Mouse (Mus musculus): ENCODE results near the gene Hoxc8. TPM values are rescaled to one million over a fixed set of nuclear protein-coding genes. Genes with fewer than 3 reads are reported as not detected.

Hoxc8 gene
- polyA plus RNA-seq, 1 experiment from 2014 or later = 2.5 TPM

DNA sequence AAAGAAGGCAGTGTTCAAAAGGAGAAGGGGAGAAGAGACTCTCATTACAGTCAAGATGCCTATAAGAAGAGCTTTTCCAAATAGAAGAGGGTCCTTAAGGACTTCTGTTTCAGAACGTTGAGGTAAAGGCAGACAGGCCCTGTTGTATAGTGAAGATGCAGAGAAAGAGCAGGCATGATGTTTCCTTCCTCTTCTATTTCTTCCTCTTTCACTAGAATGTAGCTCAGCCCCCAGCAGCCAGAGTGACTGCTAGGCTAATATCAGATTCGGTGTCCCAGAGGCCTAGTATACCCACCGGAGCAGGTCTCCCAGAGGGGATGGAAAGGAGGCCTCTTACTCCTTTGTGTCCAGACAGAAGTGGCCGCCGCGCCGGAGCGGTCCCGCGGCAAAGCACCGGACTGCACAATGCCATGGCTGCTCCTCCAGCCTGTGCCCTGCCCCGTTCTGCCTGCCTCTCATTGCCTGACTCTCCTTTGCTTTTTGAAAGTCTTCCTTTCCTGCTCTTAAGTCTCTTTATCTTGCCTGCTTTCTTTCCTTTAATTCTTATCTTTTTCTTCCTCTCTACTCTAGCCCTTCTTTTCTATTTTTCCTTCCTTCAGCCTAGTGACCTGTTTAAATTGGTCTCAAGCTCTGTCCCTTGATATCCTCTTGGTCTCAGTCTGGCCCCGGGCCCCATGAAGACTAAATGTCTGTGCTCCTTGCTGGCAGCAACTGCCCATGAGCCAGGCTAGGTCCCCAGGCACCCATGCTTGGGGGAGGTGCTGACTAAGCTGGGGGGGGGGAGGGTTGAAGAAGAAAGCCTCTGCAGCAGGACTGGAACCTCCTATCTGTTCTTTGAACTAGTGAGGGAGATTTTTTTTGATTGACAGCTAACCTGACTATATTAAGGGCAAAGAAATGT lies 11.5 kb upstream of the Hoxc8 start:
- Histone ChIP-seq H3K9ac (ENCODE audit: low read length) (no peak overlapping the region), H3K4me1 (ENCODE audit: control insufficient read depth, insufficient read depth, low read length) (0 out of 2 replicates have a peak, but pooled peaks cover 3% of the 10 kb centered on the region), H3K27ac (ENCODE audit: low read length) (no peak overlapping the region), H3K9me3 (replicated peaks; ENCODE audit: control insufficient read depth, low read length) (no peaks in the 10 kb centered on the region), H3K27me3 (ENCODE audit: control insufficient read depth, insufficient read depth, low read length) (peaks cover 88% of the 10 kb centered on the region), H3K4me2 (ENCODE audit: low read depth, low read length) (no peak overlapping the region), H3K36me3 (ENCODE audit: control insufficient read depth, insufficient read depth, low read length) (no peaks in the 10 kb centered on the region), H3K4me3 (replicated peaks; ENCODE audit: low read length) (no peak overlapping the region)
- ATAC-seq (ENCODE audit: insufficient read depth, low FRiP score) = no peak
- 8% methylated on average over 13 of the region's 13 CpGs for WGBS

DNA sequence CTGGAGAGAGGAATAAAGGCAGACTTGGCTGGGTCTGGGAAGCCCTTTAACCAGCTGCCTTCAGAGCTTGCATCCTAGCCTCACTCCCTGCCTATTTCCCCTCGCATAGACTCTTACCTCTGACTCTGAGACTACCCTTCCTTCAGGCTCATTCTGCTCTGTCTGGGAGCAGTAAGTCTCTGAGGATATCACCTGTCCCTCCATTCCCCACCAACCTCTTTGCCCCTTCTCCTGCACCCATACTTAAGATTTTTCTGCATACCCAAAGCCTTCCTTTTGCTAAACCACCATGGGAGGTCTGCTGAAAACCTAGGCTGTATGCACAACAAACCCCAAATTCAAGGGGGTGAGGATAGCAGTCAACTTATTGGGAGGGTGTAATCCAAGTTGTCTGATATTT lies 10.5 kb upstream of the Hoxc8 start:
- 4% methylated on average over 1 of the region's 1 CpGs for WGBS
- Histone ChIP-seq H3K9me3 (replicated peaks; ENCODE audit: control insufficient read depth, low read length) (no peaks in the 10 kb centered on the region), H3K4me3 (replicated peaks; ENCODE audit: low read length) (no peak overlapping the region), H3K27ac (ENCODE audit: low read length) (no peak overlapping the region), H3K4me2 (ENCODE audit: low read depth, low read length) (no peak overlapping the region), H3K4me1 (ENCODE audit: control insufficient read depth, insufficient read depth, low read length) (0 out of 2 replicates have a peak, but pooled peaks cover 3% of the 10 kb centered on the region), H3K9ac (ENCODE audit: low read length) (no peak overlapping the region), H3K36me3 (ENCODE audit: control insufficient read depth, insufficient read depth, low read length) (no peaks in the 10 kb centered on the region), H3K27me3 (ENCODE audit: control insufficient read depth, insufficient read depth, low read length) (peaks cover 88% of the 10 kb centered on the region)
- no peak for ATAC-seq (ENCODE audit: insufficient read depth, low FRiP score)

DNA sequence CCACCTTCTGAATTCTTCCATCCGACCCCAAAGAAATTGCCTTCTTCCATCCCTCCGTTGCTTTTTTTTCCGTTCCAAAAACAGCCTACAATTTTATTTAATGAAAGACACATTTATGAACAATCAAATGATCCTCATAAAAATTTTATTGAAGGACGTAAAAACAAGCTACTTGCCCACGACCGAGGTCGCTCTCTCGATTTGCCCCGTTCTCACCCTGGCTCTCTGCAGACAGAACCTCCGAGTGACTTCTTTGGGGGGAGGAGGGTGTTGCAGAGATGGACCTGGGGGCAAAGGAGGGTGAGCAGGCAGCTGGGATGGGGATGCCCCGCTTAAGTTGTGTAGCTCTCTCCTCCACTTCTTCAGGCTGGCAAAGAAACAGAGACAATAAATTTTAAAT lies 10.1 kb upstream of the Hoxc8 start:
- 4% methylated on average over 11 of the region's 11 CpGs for WGBS
- H3K4me3 ChIP-seq (replicated peaks; ENCODE audit: low read length) = no peak overlapping the region
- peaks cover 89% of the 10 kb centered on the region for H3K27me3 ChIP-seq (ENCODE audit: control insufficient read depth, insufficient read depth, low read length)
- H3K27ac ChIP-seq (ENCODE audit: low read length) = no peak overlapping the region
- no peak overlapping the region for H3K9ac ChIP-seq (ENCODE audit: low read length)
- H3K4me2 ChIP-seq (ENCODE audit: low read depth, low read length) = no peak overlapping the region
- H3K4me1 ChIP-seq (ENCODE audit: control insufficient read depth, insufficient read depth, low read length) = 0 out of 2 replicates have a peak, but pooled peaks cover 3% of the 10 kb centered on the region
- H3K9me3 ChIP-seq (replicated peaks; ENCODE audit: control insufficient read depth, low read length) = no peaks in the 10 kb centered on the region
- ATAC-seq (ENCODE audit: insufficient read depth, low FRiP score) = no peak
- no peaks in the 10 kb centered on the region for H3K36me3 ChIP-seq (ENCODE audit: control insufficient read depth, insufficient read depth, low read length)

DNA sequence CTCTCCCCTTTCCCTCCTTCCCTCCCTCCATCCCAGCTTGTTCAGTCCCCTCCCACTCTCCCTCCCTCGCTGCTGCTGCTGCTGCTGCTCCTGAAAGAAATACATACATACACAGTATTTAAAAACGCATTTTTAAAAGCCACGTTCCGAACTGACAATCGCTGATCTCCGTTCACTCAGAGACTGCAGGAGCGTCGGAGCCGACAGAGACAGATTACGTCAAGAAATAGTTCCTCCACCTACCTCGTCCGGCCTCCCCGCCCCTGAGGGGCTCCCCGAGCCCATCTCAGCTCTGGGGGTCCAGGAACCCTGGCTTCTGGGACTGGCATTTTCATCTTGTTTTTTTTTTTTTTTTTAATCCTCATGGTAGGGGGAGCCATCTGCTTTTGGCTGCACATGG lies 9.5 kb upstream of the Hoxc8 start:
- H3K9me3 ChIP-seq (replicated peaks; ENCODE audit: control insufficient read depth, low read length) = no peaks in the 10 kb centered on the region
- no peak for ATAC-seq (ENCODE audit: insufficient read depth, low FRiP score)
- no peaks in the 10 kb centered on the region for H3K36me3 ChIP-seq (ENCODE audit: control insufficient read depth, insufficient read depth, low read length)
- WGBS = under 1% methylated on average over 14 of the region's 14 CpGs
- H3K4me2 ChIP-seq (ENCODE audit: low read depth, low read length) = peak overlapping the region; percentile 47
- no peak overlapping the region for H3K9ac ChIP-seq (ENCODE audit: low read length)
- peaks cover 89% of the 10 kb centered on the region for H3K27me3 ChIP-seq (ENCODE audit: control insufficient read depth, insufficient read depth, low read length)
- H3K27ac ChIP-seq (ENCODE audit: low read length) = no peak overlapping the region
- peak overlapping the region; percentile 33; the same call in 1 of the 2 replicates for H3K4me3 ChIP-seq (replicated peaks; ENCODE audit: low read length)
- 0 out of 2 replicates have a peak, but pooled peaks cover 3% of the 10 kb centered on the region for H3K4me1 ChIP-seq (ENCODE audit: control insufficient read depth, insufficient read depth, low read length)

DNA sequence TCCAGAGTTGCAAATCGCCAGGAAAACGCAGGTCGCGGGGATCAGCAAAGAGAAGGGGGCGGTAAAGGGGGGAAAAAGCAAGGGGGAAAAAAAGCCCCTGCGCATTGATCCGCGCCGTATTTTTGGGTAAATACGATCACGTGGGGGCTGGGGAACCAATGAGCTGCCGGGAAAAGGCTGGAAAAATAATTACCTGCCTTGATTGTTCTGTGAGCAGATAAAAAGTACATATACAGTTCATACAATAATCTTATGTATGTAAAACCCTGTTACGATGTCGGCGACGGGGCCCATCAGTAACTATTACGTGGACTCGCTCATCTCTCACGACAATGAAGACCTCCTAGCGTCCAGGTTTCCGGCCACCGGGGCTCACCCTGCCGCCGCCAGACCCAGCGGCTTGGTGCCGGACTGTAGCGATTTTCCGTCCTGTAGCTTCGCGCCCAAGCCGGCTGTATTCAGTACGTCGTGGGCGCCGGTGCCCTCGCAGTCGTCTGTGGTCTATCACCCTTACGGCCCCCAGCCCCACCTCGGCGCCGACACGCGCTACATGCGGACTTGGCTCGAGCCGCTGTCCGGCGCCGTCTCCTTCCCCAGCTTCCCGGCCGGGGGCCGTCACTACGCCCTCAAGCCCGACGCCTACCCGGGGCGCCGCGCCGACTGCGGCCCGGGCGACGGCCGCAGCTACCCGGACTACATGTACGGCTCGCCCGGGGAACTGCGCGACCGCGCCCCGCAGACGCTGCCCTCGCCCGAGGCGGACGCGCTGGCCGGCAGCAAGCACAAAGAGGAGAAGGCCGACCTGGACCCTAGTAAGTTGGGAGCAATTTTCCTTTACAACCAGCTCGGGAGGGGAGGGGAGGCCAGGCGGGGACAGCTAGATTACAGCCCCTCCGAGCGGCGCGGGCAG lies 8.8 kb upstream of the Hoxc8 start:
- Histone ChIP-seq H3K9me3 (replicated peaks; ENCODE audit: control insufficient read depth, low read length) (no peaks in the 10 kb centered on the region), H3K9ac (ENCODE audit: low read length) (peak overlapping the region; percentile 25; the same call in 1 of the 2 replicates), H3K4me2 (ENCODE audit: low read depth, low read length) (peak overlapping the region; percentile 47), H3K27me3 (ENCODE audit: control insufficient read depth, insufficient read depth, low read length) (peaks cover 90% of the 10 kb centered on the region), H3K27ac (ENCODE audit: low read length) (no peak overlapping the region), H3K36me3 (ENCODE audit: control insufficient read depth, insufficient read depth, low read length) (no peaks in the 10 kb centered on the region), H3K4me1 (ENCODE audit: control insufficient read depth, insufficient read depth, low read length) (0 out of 2 replicates have a peak, but pooled peaks cover 3% of the 10 kb centered on the region), H3K4me3 (replicated peaks; ENCODE audit: low read length) (peak overlapping the region; percentile 33)
- peak; percentile 44; the same call in 1 of the 2 replicates for ATAC-seq (ENCODE audit: insufficient read depth, low FRiP score)
- under 1% methylated on average over 88 of the region's 88 CpGs for WGBS

DNA sequence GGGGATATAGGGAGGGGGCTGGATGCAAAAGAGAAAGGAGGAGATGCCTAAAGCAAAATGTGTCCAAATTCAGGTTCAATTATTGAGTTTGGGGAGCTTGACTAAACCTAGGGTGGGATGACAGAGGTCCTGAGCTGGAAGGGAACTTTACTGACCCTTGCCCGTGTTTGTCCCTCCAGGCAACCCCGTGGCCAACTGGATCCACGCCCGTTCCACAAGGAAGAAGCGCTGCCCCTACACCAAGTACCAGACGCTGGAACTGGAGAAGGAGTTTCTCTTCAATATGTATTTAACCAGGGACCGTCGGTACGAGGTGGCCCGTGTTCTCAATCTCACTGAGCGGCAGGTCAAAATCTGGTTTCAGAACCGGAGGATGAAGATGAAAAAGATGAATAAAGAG lies 6.7 kb upstream of the Hoxc8 start:
- no peak overlapping the region for H3K4me3 ChIP-seq (replicated peaks; ENCODE audit: low read length)
- no peak overlapping the region for H3K9ac ChIP-seq (ENCODE audit: low read length)
- no peaks in the 10 kb centered on the region for H3K36me3 ChIP-seq (ENCODE audit: control insufficient read depth, insufficient read depth, low read length)
- H3K4me2 ChIP-seq (ENCODE audit: low read depth, low read length) = no peak overlapping the region
- no peaks in the 10 kb centered on the region for H3K9me3 ChIP-seq (replicated peaks; ENCODE audit: control insufficient read depth, low read length)
- H3K27ac ChIP-seq (ENCODE audit: low read length) = no peak overlapping the region
- WGBS = 6% methylated on average over 12 of the region's 12 CpGs
- peaks cover 92% of the 10 kb centered on the region for H3K27me3 ChIP-seq (ENCODE audit: control insufficient read depth, insufficient read depth, low read length)
- no peak for ATAC-seq (ENCODE audit: insufficient read depth, low FRiP score)
- no peaks in the 10 kb centered on the region for H3K4me1 ChIP-seq (ENCODE audit: control insufficient read depth, insufficient read depth, low read length)

DNA sequence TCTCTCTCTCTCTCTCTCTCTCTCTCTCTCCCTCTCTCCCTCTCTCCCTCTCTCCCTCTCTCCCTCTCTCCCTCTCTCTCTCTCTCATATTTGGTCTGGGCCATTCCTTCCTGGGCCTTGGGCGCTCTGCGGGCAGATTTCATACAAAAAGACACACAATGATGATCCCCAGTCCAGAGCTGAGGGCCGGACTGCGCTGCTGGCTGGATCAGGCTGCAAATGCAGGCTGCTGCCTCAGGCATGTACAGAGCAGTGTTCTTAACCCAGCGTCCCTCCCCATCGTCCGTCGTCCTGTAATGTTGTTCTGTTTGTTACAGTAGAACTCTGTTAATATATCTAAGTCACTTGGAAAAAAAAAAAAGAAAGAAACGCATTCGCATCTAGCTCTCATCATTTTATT lies 5.9 kb upstream of the Hoxc8 start:
- no peak overlapping the region for H3K27ac ChIP-seq (ENCODE audit: low read length)
- no peak for ATAC-seq (ENCODE audit: insufficient read depth, low FRiP score)
- peaks cover 92% of the 10 kb centered on the region for H3K27me3 ChIP-seq (ENCODE audit: control insufficient read depth, insufficient read depth, low read length)
- H3K4me1 ChIP-seq (ENCODE audit: control insufficient read depth, insufficient read depth, low read length) = no peaks in the 10 kb centered on the region
- H3K9me3 ChIP-seq (replicated peaks; ENCODE audit: control insufficient read depth, low read length) = no peaks in the 10 kb centered on the region
- no peak overlapping the region for H3K9ac ChIP-seq (ENCODE audit: low read length)
- no peak overlapping the region for H3K4me3 ChIP-seq (replicated peaks; ENCODE audit: low read length)
- WGBS = 3% methylated on average over 10 of the region's 10 CpGs
- no peak overlapping the region for H3K4me2 ChIP-seq (ENCODE audit: low read depth, low read length)
- H3K36me3 ChIP-seq (ENCODE audit: control insufficient read depth, insufficient read depth, low read length) = no peaks in the 10 kb centered on the region

DNA sequence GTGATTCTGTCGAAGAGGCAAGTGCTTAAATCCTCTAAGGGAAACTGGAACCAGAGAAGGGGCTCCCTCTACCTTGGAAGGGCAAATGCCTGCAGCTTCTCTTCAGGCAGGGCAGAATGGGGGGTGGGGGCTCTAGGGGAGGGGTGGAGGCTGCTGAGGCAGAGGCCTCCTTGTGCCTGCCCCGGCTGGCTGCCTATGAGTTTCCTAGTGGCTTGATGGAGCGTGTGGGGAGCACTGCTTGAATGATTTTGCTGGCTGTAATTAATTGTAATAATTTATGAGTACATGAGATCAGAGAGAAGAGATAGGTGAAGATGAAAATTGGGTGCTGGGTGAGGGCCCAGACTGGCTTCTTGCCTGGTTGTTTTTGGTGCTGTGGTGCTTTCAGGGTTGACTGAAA lies 5.5 kb upstream of the Hoxc8 start:
- 15% methylated on average over 3 of the region's 3 CpGs for WGBS
- H3K4me2 ChIP-seq (ENCODE audit: low read depth, low read length) = no peak overlapping the region
- H3K4me3 ChIP-seq (replicated peaks; ENCODE audit: low read length) = no peak overlapping the region
- ATAC-seq (ENCODE audit: insufficient read depth, low FRiP score) = no peak
- peaks cover 92% of the 10 kb centered on the region for H3K27me3 ChIP-seq (ENCODE audit: control insufficient read depth, insufficient read depth, low read length)
- H3K9ac ChIP-seq (ENCODE audit: low read length) = no peak overlapping the region
- no peak overlapping the region for H3K27ac ChIP-seq (ENCODE audit: low read length)
- H3K36me3 ChIP-seq (ENCODE audit: control insufficient read depth, insufficient read depth, low read length) = no peaks in the 10 kb centered on the region
- no peaks in the 10 kb centered on the region for H3K4me1 ChIP-seq (ENCODE audit: control insufficient read depth, insufficient read depth, low read length)
- H3K9me3 ChIP-seq (replicated peaks; ENCODE audit: control insufficient read depth, low read length) = no peaks in the 10 kb centered on the region
